Mouse (Mus musculus) lung, postnatal 4 days (tissue): ENCODE data around the gene Hist1h4n.
A peak's percentile ranks its signal among the peaks of the same experiment; 100 is the strongest.

Experiments used
- DNase-seq, 2 experiments: peaks; one replicate each; pipeline ENCODE4 v3.0.0; 2021

The Hist1h4n gene

DNA sequence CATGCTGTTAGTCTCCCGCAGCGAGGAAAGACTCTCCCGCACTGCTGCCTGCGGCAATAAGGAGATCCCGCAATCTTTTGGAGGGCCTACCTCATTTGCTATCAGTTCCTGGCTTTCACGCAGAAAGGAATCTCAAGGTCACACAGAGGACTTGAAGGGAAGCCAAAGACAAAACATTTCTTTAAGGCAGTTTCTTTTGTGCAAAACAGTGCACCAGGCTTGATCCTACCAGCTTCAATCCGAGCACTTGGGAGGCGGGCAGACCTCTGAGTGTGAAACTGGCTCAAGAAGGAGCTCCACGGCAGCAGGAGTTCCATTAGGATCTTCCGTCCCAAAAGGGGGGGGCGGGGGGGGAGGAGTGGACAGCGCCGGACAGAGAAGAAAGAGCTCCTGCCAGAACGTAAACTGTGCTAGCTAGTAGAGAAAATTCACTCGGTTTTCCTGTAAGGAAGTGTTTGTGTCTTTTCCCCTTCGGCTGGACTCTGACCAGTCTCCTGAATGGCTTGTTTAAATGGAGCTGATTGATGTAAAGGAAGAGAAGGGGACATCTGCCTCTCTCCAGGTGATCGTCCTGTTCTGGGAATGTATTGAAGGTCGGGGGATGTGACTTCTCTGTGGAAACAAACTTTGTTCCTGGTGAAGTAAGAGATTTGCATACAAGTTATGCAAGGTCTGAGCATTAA is 41.3 kb downstream of the Hist1h4n start:
- no peak for DNase-seq

DNA sequence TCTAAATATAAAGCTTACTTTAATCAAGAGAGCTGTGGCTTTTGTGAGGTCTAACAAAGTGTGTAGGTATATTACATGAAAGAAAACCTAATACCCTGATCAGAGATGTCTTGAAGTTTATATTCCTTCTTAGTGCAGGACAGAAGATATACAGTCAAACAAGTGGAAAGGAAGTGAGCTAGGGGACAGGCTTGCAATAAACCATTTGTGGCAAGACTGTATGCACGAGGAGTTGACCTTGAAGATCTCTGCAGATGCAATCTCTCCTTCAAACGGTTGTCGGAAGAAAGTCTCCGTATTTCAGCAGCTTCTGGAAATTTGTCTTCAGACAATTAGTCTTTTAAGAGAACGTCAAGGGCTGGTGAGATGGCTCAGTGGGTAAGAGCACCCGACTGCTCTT is 42.1 kb downstream of the Hist1h4n start:
- DNase-seq, result no peak

DNA sequence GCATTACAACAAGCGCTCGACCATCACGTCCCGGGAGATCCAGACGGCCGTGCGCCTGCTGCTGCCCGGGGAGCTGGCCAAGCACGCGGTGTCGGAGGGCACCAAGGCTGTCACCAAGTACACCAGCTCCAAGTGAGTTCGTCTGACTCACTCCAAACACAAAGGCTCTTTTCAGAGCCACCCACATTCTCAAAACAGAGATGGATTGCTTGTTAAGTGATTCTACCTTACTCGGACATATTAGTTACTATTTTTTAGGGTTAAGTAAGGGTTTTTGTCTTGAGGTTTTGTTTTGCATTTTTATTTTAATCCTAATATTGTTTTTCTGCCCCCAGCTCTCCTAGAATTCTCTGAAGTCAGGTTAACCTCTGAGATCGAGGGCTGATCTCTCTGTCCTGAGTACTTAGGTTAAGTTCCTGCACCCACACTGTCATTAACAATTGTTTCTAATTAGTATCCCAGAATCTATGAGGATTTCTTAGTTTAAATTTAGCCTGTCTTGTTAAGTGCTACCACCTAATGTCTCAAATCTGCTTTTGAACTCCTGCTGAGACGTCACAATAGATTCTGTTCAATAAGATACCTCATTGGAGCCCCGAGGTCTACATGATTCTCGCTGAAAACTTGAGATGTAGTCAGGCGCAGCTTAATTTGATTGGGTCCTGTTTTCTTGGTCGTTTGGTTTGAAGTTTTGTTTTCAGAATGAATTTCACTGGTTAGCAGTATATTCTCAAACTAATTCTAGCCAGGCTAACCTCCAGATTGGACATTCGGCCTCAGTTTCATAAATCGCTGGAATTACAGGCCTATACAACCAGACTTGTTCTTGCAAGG is 44.0 kb downstream of the Hist1h4n start:
- no peak for DNase-seq

DNA sequence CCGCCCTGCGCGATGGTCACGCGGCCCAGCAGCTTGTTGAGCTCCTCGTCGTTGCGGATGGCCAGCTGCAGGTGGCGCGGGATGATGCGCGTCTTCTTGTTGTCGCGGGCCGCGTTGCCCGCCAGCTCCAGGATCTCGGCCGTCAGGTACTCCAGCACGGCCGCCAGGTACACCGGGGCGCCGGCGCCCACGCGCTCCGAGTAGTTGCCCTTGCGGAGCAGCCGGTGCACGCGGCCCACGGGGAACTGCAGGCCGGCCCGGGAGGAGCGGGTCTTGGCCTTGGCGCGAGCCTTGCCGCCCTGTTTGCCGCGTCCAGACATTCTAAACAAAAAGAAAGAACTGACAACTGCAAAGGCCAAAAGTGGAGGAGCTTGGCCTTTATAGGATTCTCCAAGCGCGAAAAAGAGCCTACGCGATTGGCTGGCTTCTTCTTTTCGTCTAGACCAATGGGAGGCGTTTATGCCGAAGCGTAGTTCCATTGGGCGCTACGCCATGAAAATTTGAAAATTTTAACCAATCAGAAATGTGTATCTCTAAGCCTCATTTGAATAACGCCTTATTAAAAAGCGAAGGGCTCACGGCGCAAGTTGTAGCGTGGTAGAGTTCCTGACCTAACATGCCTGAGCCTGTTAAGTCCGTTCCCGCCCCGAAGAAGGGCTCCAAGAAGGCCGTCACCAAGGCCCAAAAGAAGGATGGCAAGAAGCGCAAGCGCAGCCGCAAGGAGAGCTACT is 44.9 kb downstream of the Hist1h4n start, which contains the start of the genes Hist1h2an and Hist1h2bp:
Gene Hist1h2an (minus strand): TSS at position 320 of the 731 bp plus-strand sequence.
Gene Hist1h2bp (plus strand): TSS at position 563 of the 731 bp plus-strand sequence.
- DNase-seq, result peak; percentile 90

DNA sequence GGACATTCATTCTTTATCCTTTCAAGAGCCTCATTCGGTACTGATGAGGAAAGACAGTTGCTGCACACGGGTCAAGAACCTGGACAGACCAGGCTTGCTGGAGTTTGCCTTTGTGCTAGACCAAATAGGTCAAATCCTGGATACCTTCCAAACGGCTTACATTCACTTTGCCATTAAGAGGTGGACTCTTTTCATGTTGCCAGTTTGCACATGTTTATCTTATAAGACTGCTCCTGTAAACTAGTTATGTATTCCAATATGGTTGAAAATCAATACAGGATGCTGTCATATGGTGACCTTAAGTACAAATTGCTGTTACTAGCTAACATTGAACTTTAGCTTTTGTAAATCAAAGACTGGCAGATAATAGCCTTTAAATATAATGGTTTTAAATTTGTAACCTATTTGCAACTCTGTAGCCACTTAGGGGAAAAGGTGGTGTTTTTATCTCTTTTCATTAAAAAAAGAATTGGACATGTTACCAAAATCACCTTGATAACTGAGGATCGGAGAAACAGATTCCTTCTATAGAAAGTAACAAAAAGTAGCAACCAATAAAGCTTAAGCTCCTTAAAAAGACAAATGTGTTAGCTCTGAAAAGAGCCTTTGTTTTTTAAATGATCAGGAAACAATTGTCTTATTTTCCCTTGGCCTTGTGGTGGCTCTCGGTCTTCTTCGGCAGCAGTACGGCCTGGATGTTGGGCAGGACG is 45.7 kb downstream of the Hist1h4n start:
- no peak for DNase-seq

DNA sequence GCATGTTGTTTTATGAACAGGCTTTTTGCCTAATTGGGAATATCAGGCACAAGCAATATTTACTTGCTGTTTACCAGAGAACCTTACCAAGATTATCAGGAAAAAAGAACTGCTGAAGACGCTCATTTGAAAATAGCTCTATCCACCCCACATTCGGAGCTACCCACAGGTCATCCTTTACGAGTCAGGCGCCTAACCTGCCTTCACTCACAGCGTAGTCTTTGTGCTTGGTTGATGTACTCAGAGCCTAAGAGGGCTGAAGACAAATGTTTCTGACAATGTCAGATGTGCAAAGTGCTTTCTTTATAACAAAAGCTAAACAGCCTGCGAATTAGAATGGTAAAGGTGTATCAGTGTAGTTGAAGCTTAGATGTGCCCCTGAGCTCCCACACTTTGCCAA is 47.7 kb downstream of the Hist1h4n start:
- no peak for DNase-seq

DNA sequence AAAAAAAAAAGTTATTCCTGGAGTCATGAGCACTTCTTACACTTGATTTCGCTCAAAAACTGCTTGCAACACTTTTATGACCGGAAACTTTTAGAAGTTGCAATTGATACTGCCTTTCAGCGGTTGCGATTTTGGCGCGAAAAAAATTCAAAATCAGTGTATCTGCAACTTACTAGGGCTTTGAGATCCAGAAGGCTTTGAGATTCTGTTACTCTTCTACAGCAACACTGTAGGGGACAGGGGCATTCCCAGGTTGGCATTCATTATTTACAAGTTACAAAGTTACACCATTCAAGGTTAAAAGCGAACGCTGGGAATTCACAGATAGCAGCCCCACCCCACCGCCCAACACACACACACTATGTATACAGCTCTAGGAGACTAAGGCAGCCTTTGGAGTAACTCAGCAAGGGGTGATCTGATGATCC is 48.2 kb downstream of the Hist1h4n start:
- peak in 1 of 2 experiments; percentile 20 for DNase-seq

DNA sequence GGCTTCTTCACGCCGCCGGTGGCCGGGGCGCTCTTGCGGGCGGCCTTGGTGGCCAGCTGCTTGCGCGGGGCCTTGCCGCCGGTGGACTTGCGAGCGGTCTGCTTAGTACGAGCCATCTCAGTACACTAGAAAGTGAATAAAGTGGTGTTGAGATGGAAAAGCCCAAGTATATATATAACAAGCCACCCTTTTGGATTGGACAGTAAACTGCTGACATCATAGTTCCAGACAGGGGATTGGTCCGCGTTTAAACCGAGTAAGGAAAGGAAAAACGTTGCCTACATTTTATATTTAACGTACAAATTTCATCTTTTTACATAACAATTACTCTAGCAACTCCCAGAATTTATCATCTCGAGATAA is 48.8 kb downstream of the Hist1h4n start, which contains the start of gene Hist1h3i:
Gene Hist1h3i (minus strand): TSS at position 116 of the 363 bp plus-strand sequence.
- DNase-seq, result peak; percentile 54 to 62

DNA sequence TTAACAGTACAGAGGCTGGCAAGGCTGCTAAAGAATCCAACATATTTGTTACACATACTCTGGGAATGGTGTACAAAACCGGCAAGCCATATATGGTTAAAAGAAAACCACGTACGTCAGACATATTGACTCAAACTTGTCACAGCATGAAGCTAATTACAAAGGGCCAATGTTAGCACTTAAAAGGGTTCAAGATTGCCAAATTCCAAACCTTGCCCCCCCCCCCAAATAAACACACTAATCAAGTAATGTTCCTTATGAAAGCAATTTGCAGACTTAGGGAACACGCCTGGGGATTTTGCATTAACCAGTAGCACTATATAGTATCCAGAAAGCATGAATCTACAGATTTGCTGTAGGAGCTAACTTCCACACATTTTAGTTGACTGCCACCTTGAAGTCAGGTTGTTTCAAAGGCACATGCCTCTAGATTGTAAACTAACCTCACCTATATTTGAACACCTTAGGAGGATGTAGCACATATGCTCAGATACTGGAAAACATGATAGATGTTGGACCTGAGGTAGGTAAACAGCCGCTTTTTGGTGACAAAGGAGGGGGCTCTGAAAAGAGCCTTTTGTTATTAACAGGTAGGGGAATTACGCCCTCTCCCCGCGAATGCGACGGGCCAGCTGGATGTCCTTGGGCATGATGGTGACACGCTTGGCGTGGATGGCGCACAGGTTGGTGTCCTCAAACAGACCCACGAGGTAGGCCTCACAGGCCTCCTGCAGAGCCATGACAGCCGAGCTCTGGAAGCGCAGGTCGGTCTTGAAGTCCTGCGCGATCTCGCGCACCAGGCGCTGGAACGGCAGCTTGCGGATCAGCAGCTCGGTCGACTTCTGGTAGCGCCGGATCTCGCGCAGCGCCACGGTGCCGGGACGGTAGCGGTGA is 49.4 kb downstream of the Hist1h4n start:
- peak; percentile 23 to 24 for DNase-seq
